Mouse (Mus musculus): ENCODE results near the gene Lgals8. TPM values are rescaled to one million over a fixed set of nuclear protein-coding genes. Genes with fewer than 3 reads are reported as not detected.

Lgals8 gene
- total RNA-seq, 2 experiments from 2014 or later = 22.4 to 33.6 TPM

GRCm38 (mm10) chr13:12460881-12461729 lies 3.6 kb downstream of the Lgals8 start:
- peak; percentile 91 for ATAC-seq (replicated peaks; ENCODE audit: poor library complexity)

GRCm38 (mm10) chr13:12460443-12460842 lies 4.3 kb downstream of the Lgals8 start:
- peak; percentile 58 for ATAC-seq (replicated peaks; ENCODE audit: poor library complexity)

- no peak for ATAC-seq (replicated peaks; ENCODE audit: poor library complexity)
Measured at GRCm38 (mm10) chr13:12456711-12457110, 8.0 kb downstream of the Lgals8 start.

GRCm38 (mm10) chr13:12454686-12455390 lies 9.9 kb downstream of the Lgals8 start:
- no peak for ATAC-seq (replicated peaks; ENCODE audit: poor library complexity)

- ATAC-seq (replicated peaks; ENCODE audit: poor library complexity) = no peak
Measured at GRCm38 (mm10) chr13:12453150-12453549, 11.6 kb downstream of the Lgals8 start.

GRCm38 (mm10) chr13:12442008-12442587 lies 22.6 kb downstream of the Lgals8 start:
- ATAC-seq (replicated peaks; ENCODE audit: poor library complexity) = 0 out of 2 replicates have a peak, but pooled peaks have one; percentile 11

- no peak for ATAC-seq (replicated peaks; ENCODE audit: poor library complexity)
Measured at GRCm38 (mm10) chr13:12440813-12441212, 23.9 kb downstream of the Lgals8 start.

GRCm38 (mm10) chr13:12439586-12439985 lies 25.2 kb downstream of the Lgals8 start:
- no peak for ATAC-seq (replicated peaks; ENCODE audit: poor library complexity)

GRCm38 (mm10) chr13:12433843-12434242 lies 30.9 kb downstream of the Lgals8 start:
- ATAC-seq (replicated peaks; ENCODE audit: poor library complexity) = no peak

- ATAC-seq (replicated peaks; ENCODE audit: poor library complexity) = no peak
Measured at GRCm38 (mm10) chr13:12428556-12428955, 36.2 kb downstream of the Lgals8 start.

GRCm38 (mm10) chr13:12420596-12420995 lies 44.1 kb downstream of the Lgals8 start:
- no peak for ATAC-seq (replicated peaks; ENCODE audit: poor library complexity)

- peak; percentile 90 for ATAC-seq (replicated peaks; ENCODE audit: poor library complexity)
Measured at GRCm38 (mm10) chr13:12412016-12412415, 52.7 kb downstream of the Lgals8 start.

GRCm38 (mm10) chr13:12408343-12409066 lies 56.2 kb downstream of the Lgals8 start:
- peak; percentile 78 for ATAC-seq (replicated peaks; ENCODE audit: poor library complexity)

GRCm38 (mm10) chr13:12395571-12395970 lies 69.2 kb downstream of the Lgals8 start:
- peak; percentile 40 for ATAC-seq (replicated peaks; ENCODE audit: poor library complexity)

- peak; percentile 92 for ATAC-seq (replicated peaks; ENCODE audit: poor library complexity)
Measured at GRCm38 (mm10) chr13:12394609-12395505, 69.9 kb downstream of the Lgals8 start, which contains the start of gene Heatr1. Heatr1 (plus strand) TSS chr13:12395027.

Other genes with a start within 250 kb of the Lgals8 start
- gene Mtr, start 206.8 kb downstream of the Lgals8 start, total RNA-seq (2015) = 23.8 and 24.4 TPM in 2 replicates
- 36.5 and 42.5 TPM in 2 replicates for gene Mtr, start 206.8 kb downstream of the Lgals8 start, total RNA-seq (2017)
- gene Actn2, start 124.2 kb downstream of the Lgals8 start, total RNA-seq (2015) = 0.10 and 0.20 TPM in 2 replicates
- gene Actn2, start 124.2 kb downstream of the Lgals8 start, total RNA-seq (2017) = not detected in 2 replicates
- gene Heatr1, start 69.9 kb downstream of the Lgals8 start, total RNA-seq (2015) = 58.0 and 62.3 TPM in 2 replicates
- gene Heatr1, start 69.9 kb downstream of the Lgals8 start, total RNA-seq (2017) = 103 and 121 TPM in 2 replicates
- gene Edaradd, start 55.5 kb upstream of the Lgals8 start, total RNA-seq (2015) = 0.15 and 0.49 TPM in 2 replicates
- gene Edaradd, start 55.5 kb upstream of the Lgals8 start, total RNA-seq (2017) = 0.27 and 0.42 TPM in 2 replicates
- gene Ero1lb, start 100.9 kb upstream of the Lgals8 start, total RNA-seq (2015) = 19.0 and 24.4 TPM in 2 replicates
- 14.2 and 14.4 TPM in 2 replicates for gene Ero1lb, start 100.9 kb upstream of the Lgals8 start, total RNA-seq (2017)

Measured in megakaryocyte progenitor cell, adult 5-6 weeks (primary cell).